Mouse (Mus musculus) forebrain, embryonic 13.5 days (tissue): ENCODE results near the gene Coro7. TPM values are rescaled to one million over a fixed set of nuclear protein-coding genes. Genes with fewer than 3 reads are reported as not detected.

Experiments used
- ATAC-seq: fragments of 200-750 bp; cut with Nextera tagmentation; 2 replicates; pipeline ENCODE4 v1.8.0; 2017
- H3K27ac ChIP-seq: fragments of 300-500 bp; sonication (generic); 2 replicates; pipeline ENCODE4 v1.5.1; 2015; ENCODE audit warnings: inconsistent platforms, mild to moderate bottlenecking, moderate library complexity
- H3K27me3 ChIP-seq: fragments of 300-500 bp; sonication (generic); 2 replicates; pipeline ENCODE4 v1.6.1; 2015; ENCODE audit warnings: mild to moderate bottlenecking, inconsistent platforms
- H3K36me3 ChIP-seq: fragments of 300-500 bp; sonication (generic); 2 replicates; pipeline ENCODE4 v1.6.1; 2015; ENCODE audit warnings: mild to moderate bottlenecking, inconsistent platforms; ENCODE audit not compliant: poor library complexity, severe bottlenecking
- H3K4me1 ChIP-seq: fragments of 300-500 bp; sonication (generic); 2 replicates; pipeline ENCODE4 v1.6.1; 2015; ENCODE audit warnings: inconsistent platforms
- H3K4me2 ChIP-seq: fragments of 300-500 bp; sonication (generic); 2 replicates; pipeline ENCODE4 v1.6.1; 2015; ENCODE audit warnings: inconsistent platforms, mild to moderate bottlenecking, moderate library complexity
- H3K4me3 ChIP-seq: fragments of 300-500 bp; sonication (generic); 2 replicates; pipeline ENCODE4 v1.5.1; 2015; ENCODE audit warnings: mild to moderate bottlenecking, inconsistent platforms
- H3K9ac ChIP-seq: fragments of 300-500 bp; sonication (generic); 2 replicates; pipeline ENCODE4 v1.6.1; 2015; ENCODE audit warnings: mild to moderate bottlenecking, inconsistent platforms
- H3K9me3 ChIP-seq: fragments of 300-500 bp; sonication (generic); replicated peaks from 2 replicates; pipeline ENCODE4 v1.6.1; 2016; ENCODE audit warnings: inconsistent platforms
- WGBS: fragments of 180-500 bp; shearing (Covaris S2); methylation state at CpG from one replicate; pipeline ENCODE4 v1.1.7; 2015; 5-methylcytosine and 5-hydroxymethylcytosine counted together
- polyA plus RNA-seq: library from polyadenylated mRNA; unstranded; fragments of >200 nt; fragmentation: Nextera tagmentation; extraction: Ambion mirVana; gene quantifications from 2 replicates; pipeline ENCODE4 v1.2.1, GENCODE M21; 2015

Coro7 gene
- polyA plus RNA-seq, 1 experiment from 2014 or later = 20.1 TPM

DNA sequence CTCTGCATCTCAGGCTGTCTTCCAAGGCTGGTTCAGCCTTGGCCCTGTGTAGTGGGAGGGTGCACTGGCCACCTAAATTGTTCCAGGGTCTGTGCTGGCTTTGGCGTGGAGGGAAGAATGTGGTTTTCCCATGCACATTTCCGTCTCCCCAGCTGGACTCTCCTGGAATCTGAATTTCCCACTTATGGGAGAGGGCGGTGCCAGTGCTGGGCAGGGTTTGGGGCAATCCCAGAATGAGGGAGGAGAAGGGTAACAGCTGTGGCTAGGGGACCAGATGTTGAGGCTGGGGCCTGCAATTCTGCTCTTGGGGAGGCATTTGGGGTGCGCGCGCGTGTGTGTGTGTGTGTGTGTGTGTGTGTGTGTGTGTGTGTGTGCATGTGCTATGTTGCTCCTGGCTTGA, 82.3 kb downstream of the Coro7 start:
- no peak for ATAC-seq
- H3K4me1 ChIP-seq = peaks cover 81% of the 10 kb centered on the region
- WGBS = 58% methylated on average over 7 of the region's 7 CpGs
- H3K27me3 ChIP-seq = no peaks in the 10 kb centered on the region
- 0 out of 2 replicates have a peak overlapping the region, but pooled peaks have one; percentile 94 for H3K9ac ChIP-seq
- peak overlapping the region; percentile 97 for H3K4me2 ChIP-seq
- no peaks in the 10 kb centered on the region for H3K9me3 ChIP-seq
- H3K4me3 ChIP-seq = peak overlapping the region; percentile 84; the same call in 1 of the 2 replicates
- H3K27ac ChIP-seq = no peak overlapping the region
- H3K36me3 ChIP-seq = 0 out of 2 replicates have a peak, but pooled peaks cover 5% of the 10 kb centered on the region

DNA sequence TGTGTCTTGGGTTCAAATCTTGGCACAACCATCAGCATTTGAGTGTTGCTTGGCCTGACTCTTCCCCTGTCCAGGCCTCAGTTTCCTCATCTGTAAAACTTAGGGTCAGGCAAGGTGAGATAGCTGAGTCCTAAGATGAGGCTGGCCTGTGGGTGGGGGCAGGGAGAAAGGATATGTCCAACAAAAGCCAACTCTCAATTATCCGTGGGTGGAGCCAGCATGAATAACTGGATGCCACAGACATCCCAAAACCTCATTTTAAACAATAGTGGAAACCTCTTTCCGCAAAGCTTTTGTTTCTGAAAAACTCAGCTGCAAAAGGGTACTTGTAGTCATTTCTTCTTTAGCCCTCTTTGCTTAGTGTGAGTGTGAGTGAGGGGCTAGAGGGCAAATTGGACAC, 82.7 kb downstream of the Coro7 start:
- no peak for ATAC-seq
- Histone ChIP-seq H3K36me3 (0 out of 2 replicates have a peak, but pooled peaks cover 5% of the 10 kb centered on the region), H3K9me3 (no peaks in the 10 kb centered on the region), H3K4me1 (peaks cover 81% of the 10 kb centered on the region), H3K4me2 (peak overlapping the region; percentile 97), H3K27me3 (no peaks in the 10 kb centered on the region), H3K9ac (peak overlapping the region; percentile 94; the same call in 1 of the 2 replicates), H3K27ac (0 out of 2 replicates have a peak overlapping the region, but pooled peaks have one; percentile 94), H3K4me3 (peak overlapping the region; percentile 84)
- WGBS = 32% methylated on average over 2 of the region's 2 CpGs

DNA sequence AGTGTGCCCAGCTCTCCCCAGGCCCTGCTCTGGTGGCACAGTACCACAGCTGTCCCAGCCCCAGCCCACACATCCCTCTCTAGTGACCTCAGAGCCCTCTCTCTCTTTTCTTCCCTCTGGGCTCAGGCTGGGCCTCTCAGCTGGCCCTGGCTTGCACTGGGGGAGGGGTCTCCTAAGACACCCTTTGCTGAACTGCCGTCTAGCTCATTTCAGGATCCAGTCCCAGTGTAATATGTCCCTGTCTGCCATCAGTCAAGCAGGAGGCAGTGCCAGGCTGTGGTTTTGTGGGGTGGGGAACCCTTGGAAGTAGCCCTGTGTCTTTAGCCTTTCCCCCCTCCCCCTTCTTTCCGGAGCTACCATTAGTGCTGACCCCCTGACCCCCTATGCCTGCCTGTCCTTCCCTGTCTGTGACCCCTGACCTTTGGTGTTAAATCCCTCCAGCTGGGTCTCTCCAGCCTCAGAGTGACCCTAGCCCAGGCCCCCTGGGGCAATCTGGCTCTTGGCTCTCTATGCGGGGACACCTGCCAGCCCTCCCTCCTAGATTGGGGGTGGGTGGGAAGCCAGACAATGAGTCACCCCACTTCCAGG, 83.3 kb downstream of the Coro7 start:
- 0 out of 2 replicates have a peak, but pooled peaks cover 3% of the 10 kb centered on the region for H3K36me3 ChIP-seq
- peaks cover 78% of the 10 kb centered on the region for H3K4me1 ChIP-seq
- peak overlapping the region; percentile 94 for H3K9ac ChIP-seq
- no peaks in the 10 kb centered on the region for H3K27me3 ChIP-seq
- peak overlapping the region; percentile 94 for H3K27ac ChIP-seq
- H3K4me2 ChIP-seq = peak overlapping the region; percentile 97
- peak overlapping the region; percentile 84 for H3K4me3 ChIP-seq
- ATAC-seq = no peak
- no peaks in the 10 kb centered on the region for H3K9me3 ChIP-seq
- WGBS = 5% methylated on average over 3 of the region's 3 CpGs

DNA sequence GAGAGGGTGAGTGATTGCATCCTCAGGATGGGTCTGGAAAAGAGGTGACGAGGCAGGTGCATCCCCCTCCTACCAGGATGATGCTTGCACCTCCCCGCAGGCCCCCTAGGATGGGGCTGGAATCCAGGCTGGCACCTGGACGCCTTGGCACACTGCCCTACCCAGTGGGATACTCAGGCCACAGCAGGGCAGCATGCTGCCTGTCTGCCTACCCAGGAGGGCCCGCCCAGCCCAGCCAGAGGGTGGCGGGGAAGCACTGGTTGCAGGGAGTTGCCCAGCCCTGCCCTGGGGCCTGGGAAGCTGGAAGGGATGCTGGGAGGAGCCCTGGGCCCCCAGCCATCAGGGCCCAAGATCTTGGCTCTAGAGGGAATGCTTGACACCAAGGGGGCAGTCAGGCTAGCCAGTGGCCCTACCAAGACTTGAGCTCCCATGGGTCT, 84.0 kb downstream of the Coro7 start:
- peaks cover 4% of the 10 kb centered on the region for H3K36me3 ChIP-seq
- peak overlapping the region; percentile 94 for H3K27ac ChIP-seq
- H3K9me3 ChIP-seq = no peaks in the 10 kb centered on the region
- peak; percentile 9 for ATAC-seq
- H3K4me3 ChIP-seq = peak overlapping the region; percentile 84
- H3K9ac ChIP-seq = peak overlapping the region; percentile 94
- H3K4me1 ChIP-seq = peaks cover 72% of the 10 kb centered on the region
- H3K27me3 ChIP-seq = no peaks in the 10 kb centered on the region
- WGBS = 1% methylated on average over 5 of the region's 5 CpGs
- peak overlapping the region; percentile 97 for H3K4me2 ChIP-seq

DNA sequence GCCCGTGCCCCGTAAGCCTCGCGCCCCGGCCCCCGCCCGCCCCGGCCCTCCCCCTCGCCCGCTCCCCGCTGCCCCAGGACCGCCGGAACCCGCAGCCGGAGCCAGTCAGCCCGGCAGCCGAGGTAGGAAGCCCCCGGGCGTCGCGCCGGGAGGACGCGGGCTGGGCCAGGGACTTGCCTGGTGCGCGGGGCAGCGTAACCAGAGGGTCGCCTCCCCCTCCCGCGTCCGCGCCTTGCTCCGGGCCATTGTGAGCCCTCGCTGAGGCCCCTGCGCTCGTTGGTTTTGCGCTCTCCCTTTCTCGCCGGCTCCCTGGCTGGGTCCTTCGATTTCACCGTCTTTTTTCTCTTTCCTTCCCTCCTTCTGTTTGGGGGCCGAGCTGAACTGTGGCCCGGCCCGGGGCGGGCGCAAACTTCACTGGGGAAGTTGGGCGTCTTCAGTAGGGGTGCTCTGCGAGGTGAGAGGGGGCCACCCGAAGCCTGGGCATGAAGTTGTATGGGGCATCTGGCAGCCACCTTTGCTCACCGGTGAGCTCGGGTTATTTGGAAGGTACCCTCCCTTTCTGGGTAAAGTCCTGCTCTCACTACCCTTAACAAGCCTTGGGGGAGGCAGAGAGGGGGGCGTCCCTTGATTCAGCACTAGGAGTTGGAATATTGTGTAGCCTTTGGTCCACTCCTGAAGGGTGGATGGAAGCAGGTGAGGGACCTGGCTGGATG, 84.6 kb downstream of the Coro7 start:
- ATAC-seq = peak; percentile 57
- Histone ChIP-seq H3K4me3 (peak overlapping the region; percentile 84), H3K27ac (peak overlapping the region; percentile 94), H3K4me1 (peaks cover 72% of the 10 kb centered on the region), H3K4me2 (peak overlapping the region; percentile 97), H3K36me3 (peaks cover 10% of the 10 kb centered on the region), H3K9me3 (no peaks in the 10 kb centered on the region), H3K9ac (peak overlapping the region; percentile 94), H3K27me3 (no peaks in the 10 kb centered on the region)
- WGBS = under 1% methylated on average over 35 of the region's 52 CpGs

DNA sequence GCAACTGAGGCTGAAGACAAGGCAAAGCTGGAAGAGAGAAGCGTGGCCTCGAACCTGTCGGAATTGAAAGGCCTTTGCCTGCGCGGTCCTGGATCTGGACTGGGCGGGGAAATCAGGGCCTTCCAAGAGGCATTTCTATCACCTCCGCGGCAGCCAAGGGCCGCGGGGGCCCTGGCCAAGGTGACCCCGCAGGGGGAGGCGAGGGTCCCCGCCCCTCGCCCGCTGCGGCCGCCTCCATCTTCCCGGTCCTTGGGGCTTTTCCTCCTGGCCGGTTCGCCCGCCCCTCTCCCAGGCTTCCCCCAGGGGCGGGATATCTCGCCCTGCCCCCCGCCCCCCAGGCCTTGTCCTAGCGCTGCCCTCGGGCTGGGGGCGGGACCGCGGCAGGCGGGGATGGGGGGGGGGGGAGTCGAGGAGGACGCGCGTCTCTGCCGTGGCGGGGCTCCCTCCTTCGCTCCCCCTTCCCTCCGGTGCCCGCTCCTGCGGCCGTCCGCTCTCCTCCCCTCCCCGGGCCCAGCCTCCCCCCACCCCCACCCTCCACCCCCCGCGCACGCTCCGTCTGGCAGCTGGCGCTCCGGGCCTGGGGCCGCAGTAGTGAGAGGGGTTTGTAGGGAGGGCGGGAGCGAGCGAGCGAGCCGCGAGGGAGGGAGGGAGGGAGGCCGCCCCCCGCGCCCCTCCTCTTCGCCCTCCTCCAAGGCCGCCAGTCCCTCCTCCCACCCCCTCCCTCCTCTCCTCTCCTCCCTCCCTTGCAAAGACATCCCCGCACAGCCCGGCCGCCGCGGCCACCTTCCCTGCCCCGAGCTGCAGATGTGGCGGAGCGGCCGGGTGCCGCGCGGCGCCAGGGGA, 85.4 kb downstream of the Coro7 start, which contains the start of gene Glis2:
TSS of gene Glis2 (plus strand) at position 743 of the 843 bp plus-strand sequence.
- Histone ChIP-seq H3K4me2 (peak within 1 kb of the TSS; percentile 97), H3K4me3 (peak within 1 kb of the TSS; percentile 84), H3K36me3 (peaks cover 10% of the 10 kb centered on the region), H3K9ac (peak within 1 kb of the TSS; percentile 94), H3K27me3 (no peaks in the 10 kb centered on the region), H3K27ac (peak within 1 kb of the TSS; percentile 94), H3K4me1 (peaks cover 65% of the 10 kb centered on the region), H3K9me3 (no peaks in the 10 kb centered on the region)
- WGBS = 0% methylated on average over 11 of the region's 74 CpGs
- peak; percentile 84 for ATAC-seq

DNA sequence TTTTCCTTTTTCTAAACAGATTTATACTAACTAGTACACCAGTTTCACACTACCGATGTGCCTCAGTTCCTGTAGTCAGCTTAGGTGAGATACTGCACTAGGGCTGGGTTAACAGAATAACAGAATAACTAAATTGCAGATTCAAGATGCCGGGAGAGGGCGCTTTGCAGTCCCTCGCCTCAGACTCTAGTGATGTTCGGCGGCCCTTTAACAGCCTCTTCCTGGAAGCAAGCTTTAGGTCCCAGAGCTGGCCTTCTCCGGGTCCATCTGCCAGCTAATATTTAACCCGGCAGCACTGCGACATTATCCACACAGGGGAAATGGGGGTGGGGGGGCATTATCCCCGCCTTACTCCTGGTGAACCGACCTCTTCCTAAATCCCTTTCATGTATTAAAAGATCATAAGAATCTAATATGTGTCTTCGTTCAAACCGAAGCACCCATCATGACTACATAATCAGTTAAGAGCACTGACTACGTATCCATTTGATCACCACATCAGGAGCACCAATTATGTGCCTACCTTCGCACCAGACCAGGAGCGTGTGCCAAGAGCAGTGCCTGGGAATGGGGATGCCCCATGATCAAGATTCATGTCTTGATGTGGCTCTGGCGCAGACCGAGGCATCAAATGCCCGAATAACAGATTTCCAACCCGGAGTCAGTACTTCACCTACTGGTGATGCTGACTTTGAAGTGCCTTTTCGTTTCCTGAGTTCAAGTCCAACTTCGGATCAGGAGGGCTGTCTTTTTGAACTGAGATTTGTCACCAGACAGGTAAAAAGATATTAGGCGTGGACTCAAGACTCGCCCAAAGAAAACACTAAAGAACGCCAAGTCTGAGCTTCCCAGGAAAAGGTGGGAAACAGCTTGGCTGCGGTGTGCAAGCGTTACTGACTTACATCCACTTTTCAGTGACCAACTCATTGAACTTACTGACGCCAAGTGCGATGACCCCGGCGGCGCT, 86.4 kb downstream of the Coro7 start:
- Histone ChIP-seq H3K9ac (peak overlapping the region; percentile 94), H3K4me3 (peak overlapping the region; percentile 84), H3K9me3 (no peaks in the 10 kb centered on the region), H3K27ac (peak overlapping the region; percentile 94), H3K4me1 (peaks cover 55% of the 10 kb centered on the region), H3K36me3 (peaks cover 10% of the 10 kb centered on the region), H3K4me2 (peak overlapping the region; percentile 97), H3K27me3 (no peaks in the 10 kb centered on the region)
- ATAC-seq = no peak
- WGBS = 13% methylated on average over 32 of the region's 32 CpGs

DNA sequence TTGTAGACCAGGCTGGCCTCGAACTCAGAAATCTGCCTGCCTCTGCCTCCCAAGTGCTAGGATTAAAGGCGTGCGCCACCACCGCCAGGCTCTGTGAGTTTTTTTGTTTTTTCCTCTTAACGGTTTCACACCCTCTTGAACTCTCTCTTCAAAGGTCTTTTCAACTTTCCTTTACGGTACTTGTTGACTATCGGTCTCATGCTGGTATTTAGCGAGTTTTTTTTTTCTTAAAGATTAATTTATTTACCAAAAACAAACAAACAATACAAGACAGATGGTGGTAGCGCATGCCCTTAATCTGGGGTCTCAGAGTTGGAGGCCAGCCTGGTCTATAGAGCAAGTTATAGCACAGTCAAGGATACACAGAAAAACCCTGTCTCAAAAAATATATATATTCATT, 89.3 kb downstream of the Coro7 start:
- 94% methylated on average over 9 of the region's 9 CpGs for WGBS
- H3K4me1 ChIP-seq = peaks cover 42% of the 10 kb centered on the region
- ATAC-seq = no peak
- no peak overlapping the region for H3K9ac ChIP-seq
- H3K27me3 ChIP-seq = no peaks in the 10 kb centered on the region
- no peaks in the 10 kb centered on the region for H3K9me3 ChIP-seq
- H3K4me2 ChIP-seq = no peak overlapping the region
- no peak overlapping the region for H3K27ac ChIP-seq
- peaks cover 10% of the 10 kb centered on the region for H3K36me3 ChIP-seq
- H3K4me3 ChIP-seq = no peak overlapping the region

DNA sequence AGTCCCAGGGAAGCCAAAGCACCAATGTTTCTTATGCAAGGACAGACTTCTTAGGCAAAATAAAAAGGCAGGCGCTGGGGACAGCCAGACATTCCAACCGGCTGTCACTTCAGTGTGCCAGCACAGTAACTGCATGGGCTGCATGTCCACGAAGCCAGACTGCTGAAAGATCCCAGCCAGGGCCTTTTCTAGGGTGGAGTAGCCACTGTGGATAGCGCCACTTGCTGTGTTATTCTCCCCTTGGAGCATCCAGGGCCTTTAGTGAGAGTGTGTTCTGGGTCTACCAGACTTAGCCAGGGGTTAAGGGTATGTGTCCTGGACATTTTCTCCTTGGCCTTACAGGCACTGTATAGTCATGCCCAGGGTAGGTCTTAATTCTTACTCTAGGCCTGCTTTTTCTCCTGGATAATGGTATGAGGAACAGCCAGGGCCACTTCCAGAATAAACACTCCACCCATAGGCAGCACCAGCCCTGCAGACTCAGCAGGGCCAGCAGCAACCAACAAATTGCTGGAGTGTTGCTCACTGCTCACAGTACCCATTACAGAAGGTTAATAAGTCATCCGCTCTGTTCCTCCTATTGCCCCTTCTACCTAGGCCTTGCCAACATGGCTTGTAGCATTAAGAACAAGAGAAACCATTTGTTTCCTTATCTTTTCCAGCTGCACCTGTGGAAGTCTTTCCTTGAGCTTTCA, 91.9 kb downstream of the Coro7 start:
- H3K36me3 ChIP-seq = peaks cover 10% of the 10 kb centered on the region
- WGBS = 54% methylated on average over 5 of the region's 5 CpGs

DNA sequence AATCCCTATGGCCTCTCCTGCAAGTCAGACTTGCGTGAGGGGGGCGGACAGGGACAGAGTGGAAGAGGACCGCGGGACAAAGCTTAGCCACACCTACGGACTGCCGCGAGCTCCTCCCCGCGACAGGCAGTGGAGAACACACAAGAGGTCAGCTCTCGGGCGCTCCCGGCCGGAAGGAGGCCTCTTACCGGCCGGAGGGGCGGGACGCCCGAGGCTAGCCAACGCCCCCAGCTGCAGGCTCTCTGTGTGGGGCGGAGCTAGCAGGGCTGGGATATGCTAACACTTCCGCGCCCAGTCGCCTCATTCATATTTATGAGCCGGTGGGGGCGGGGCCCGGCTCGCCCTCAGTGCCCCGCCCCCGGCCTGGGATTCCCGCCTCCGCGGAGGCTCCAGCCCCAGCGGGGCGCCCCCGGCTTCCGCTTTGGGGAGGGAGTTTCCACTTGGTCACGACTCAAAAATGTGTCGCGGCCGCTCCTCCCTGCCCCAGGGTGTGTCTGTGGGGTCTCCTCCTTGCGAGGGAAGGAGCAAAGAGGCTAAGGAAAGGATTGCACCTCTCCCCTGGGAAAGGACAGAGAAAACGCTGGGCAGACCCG, 93.0 kb downstream of the Coro7 start:
- H3K36me3 ChIP-seq = peaks cover 10% of the 10 kb centered on the region
- H3K9ac ChIP-seq = peak overlapping the region; percentile 67
- no peaks in the 10 kb centered on the region for H3K9me3 ChIP-seq
- no peaks in the 10 kb centered on the region for H3K27me3 ChIP-seq
- H3K4me3 ChIP-seq = peak overlapping the region; percentile 51
- peak overlapping the region; percentile 73 for H3K27ac ChIP-seq
- H3K4me1 ChIP-seq = peaks cover 16% of the 10 kb centered on the region; the same call in 1 of the 2 replicates
- under 1% methylated on average over 43 of the region's 43 CpGs for WGBS
- peak overlapping the region; percentile 62 for H3K4me2 ChIP-seq
- peak; percentile 99 for ATAC-seq

More for the DNA sequence above, 91.9 kb downstream of the Coro7 start:
- ATAC-seq = no peak
- H3K9ac ChIP-seq = no peak overlapping the region
- H3K4me3 ChIP-seq = peak overlapping the region; percentile 51; the same call in 1 of the 2 replicates
- peaks cover 25% of the 10 kb centered on the region for H3K4me1 ChIP-seq
- no peaks in the 10 kb centered on the region for H3K9me3 ChIP-seq
- H3K27ac ChIP-seq = peak overlapping the region; percentile 73
- no peak overlapping the region; the same call in 1 of the 2 replicates for H3K4me2 ChIP-seq
- no peaks in the 10 kb centered on the region for H3K27me3 ChIP-seq
